Mouse (Mus musculus) adipose tissue, adult 10 weeks (tissue): ENCODE measurements around the gene Mex3a. TPM values are rescaled to one million over a fixed set of nuclear protein-coding genes. Genes with fewer than 3 reads are reported as not detected.

Experiments used
- polyA plus RNA-seq: library from polyadenylated mRNA; stranded (reverse); fragments of 350-450 nt; fragmentation: Illumina TruSeq; extraction: RNeasy Lipid Tissue Mini Kit (QIAGEN cat#74804); gene quantifications from one replicate; pipeline ENCODE4 v1.2.3, GENCODE M21; 2014; ENCODE audit warnings: low read depth, low replicate concordance

Gene Mex3a
- 2.9 TPM for polyA plus RNA-seq

DNA sequence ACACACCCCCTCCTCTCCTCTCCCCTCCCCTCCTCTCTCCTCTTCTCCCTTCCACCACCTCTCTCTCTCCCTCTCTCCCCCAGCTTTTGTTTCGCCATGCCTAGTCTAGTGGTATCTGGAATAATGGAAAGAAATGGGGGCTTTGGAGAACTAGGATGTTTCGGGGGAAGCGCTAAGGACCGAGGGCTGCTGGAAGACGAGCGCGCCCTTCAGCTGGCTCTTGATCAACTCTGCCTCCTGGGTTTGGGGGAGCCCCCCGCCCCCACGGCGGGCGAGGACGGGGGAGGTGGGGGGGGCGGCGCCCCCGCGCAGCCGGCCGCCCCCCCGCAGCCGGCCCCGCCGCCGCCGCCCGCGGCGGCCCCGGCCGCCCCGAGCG lies at the start of gene Mex3a:
Gene Mex3a (plus strand): TSS at position 97 of the 376 bp plus-strand sequence.

DNA sequence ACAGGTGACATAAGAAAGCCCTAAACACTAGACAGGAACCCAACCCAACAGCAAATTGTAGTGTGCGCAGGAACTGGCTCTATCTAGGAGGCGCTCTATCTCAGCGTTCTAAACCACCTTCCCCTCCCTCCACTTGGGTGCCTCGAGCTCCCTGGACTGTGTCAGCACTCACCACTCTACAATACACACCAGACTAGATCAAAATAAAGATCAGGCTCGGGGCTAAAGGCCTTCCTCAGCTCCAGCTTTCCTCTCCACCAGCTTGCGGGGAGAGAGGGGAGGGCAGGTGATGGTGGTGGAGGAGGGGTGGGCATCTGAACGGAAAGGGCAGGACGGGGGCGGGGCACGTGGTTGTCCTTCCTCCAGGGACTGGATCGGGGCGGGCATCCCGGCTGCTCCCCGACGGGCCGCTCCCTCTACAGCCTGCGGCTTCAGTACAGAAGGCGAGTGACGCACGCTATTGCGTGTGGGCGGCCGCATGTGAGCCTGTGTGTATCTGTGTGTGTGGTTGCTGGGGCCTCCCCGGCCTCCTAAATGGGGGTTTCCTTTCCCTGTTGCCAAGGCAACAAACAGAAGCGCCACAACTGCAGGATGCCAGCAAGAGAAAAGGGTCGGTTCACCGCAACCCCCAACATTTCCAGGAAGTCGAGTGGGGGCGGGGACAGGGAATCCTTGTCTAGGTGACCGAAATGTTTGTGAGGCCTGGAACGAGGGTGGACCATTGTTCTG lies 22.3 kb upstream of the Mex3a start, which contains the start of gene Lmna:
Gene Lmna (minus strand): TSS at position 265 of the 729 bp plus-strand sequence.

DNA sequence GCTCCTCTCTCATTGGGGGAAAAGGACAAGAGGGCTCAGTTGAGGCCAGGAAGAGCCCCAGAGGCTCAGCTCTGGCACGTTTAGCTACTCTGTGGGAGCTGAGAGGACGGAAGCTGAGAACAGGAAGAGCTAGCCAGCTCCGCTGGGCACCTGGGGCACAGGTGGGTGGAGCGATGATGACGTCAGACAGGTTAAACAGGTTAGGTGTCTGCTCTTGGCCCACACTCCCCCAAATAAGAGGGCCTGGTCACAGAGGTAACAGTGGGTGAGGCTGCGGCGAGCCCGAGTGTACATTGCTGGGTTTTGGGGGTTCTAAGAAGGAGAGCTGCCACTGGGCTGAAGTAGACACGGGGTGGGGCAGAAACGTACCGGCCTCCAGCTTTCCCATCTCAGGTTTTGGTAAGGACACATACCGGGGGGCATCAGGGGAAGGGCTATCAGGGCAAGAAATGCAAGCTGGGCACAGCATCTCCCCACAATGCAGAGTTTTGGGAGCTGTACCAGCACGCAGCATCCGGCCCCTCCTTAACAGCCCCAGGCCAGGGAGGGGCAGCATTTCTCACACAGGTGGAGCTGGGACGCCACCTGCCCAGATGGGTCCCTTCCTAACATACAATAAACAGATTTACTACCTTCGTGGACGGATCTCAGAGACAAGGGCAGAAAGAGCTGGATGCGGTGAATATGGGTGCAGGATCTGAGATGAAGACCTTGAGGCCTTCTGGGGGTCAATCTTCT lies 16.2 kb downstream of the Mex3a start, which contains the start of gene Rab25:
Gene Rab25 (minus strand): TSS at position 121 of the 738 bp plus-strand sequence.

DNA sequence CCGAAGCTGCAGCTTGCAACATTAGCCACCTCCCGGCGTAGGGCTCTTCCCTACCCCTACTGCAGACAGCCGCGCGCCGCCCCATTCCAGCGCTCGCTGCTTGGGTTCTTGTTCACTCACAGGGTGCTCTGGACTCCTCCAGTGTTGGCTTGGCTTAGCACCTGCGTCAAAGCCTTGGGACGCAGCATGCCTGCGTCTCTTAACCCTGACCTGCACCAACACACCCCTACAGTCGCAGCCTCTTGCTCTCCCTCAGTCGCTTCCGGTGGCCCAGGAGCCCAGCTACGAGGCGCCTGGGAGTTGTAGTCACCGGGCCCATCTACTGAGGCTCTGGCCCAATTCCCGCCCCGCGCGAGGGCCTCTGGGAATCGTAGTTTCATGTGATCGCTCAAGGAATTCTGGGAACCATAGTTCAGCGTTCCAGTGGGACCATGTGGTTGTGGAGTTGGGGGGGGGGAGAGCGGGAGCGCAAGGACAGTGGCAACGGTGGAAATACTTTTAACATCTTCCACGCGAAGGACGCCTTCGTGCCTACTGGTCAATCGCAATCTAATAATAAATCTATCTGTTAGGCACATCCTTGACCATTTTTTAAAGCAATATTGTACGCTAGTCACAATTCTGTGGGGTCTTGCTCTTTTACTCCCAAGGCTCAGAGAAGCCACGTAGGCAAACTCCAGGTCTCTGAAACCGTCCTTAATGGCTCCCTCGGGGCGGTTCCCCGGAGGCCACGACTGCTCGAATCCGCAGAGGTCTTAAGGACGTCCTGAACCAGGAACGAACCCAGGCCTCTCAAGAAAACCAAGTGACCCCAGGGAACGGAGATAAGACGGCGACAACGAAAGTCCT lies 20.7 kb downstream of the Mex3a start, which contains the start of gene Lamtor2:
Gene Lamtor2 (minus strand): TSS at position 399 of the 849 bp plus-strand sequence.

DNA sequence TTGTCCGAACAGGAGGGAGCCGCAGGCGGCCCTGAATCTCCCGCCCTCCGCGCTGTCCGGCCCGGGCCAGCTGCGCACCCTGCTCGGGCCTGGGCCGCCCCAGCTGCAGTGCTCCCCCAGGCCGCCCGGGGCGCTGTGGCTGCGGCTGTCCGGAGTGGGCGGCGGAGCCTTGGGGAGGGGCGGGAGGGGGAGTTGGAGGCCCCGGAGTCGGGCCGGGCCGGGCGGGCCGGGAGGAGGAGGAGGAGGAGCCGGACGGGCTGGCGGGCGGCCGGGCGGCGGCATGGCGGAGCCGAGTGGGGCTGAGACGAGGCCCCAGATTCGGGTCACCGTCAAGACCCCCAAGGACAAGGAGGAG lies 21.3 kb downstream of the Mex3a start, which contains the start of gene Ubqln4:
Gene Ubqln4 (plus strand): TSS at position 234 of the 355 bp plus-strand sequence.

DNA sequence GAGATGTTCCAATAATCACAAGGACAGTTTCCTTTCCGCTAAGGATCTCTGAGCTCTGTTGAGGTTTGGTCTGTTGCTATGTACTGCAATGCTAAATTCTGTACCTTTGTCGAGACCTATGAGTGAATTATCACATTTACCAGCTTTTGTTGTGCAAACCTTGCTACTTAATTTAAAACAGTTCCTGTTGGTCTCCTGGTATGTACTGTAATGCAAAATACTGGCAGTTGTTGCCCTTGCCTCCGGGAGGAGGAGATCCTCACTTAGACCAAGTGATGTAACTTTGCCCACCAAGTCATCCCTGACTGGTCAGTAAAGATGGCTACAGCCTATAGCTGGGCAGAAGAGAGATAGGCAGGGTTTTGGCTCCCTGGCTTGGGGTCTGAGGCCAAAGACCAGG lies 43.3 kb downstream of the Mex3a start, which contains the start of gene Ssr2:
Gene Ssr2 (plus strand): TSS at position 337 of the 400 bp plus-strand sequence.

Other genes with a start within 250 kb of the Mex3a start
- gene Gm38392, start 245.2 kb upstream of the Mex3a start, polyA plus RNA-seq = 1.2 TPM
- gene Tsacc, start 235.4 kb upstream of the Mex3a start, polyA plus RNA-seq = 19.4 TPM
- 122 TPM for gene Cct3, start 235.3 kb upstream of the Mex3a start, polyA plus RNA-seq
- 227 TPM for gene Glmp, start 207.4 kb upstream of the Mex3a start, polyA plus RNA-seq
- 7.7 TPM for gene Tmem79, start 196.2 kb upstream of the Mex3a start, polyA plus RNA-seq
- 42.6 TPM for gene Smg5, start 196.1 kb upstream of the Mex3a start, polyA plus RNA-seq
- gene Paqr6, start 167.8 kb upstream of the Mex3a start, polyA plus RNA-seq = 5.8 TPM
- 173 TPM for gene Bglap3, start 159.7 kb upstream of the Mex3a start, polyA plus RNA-seq
- gene Bglap2, start 153.7 kb upstream of the Mex3a start, polyA plus RNA-seq = not detected
- gene Bglap, start 147.9 kb upstream of the Mex3a start, polyA plus RNA-seq = not detected
- gene Pmf1, start 122.1 kb upstream of the Mex3a start, polyA plus RNA-seq = 17.2 TPM
- 29.8 TPM for gene Slc25a44, start 107.3 kb upstream of the Mex3a start, polyA plus RNA-seq
- 101 TPM for gene Sema4a, start 71.2 kb upstream of the Mex3a start, polyA plus RNA-seq
- 75.5 TPM for gene Lmna, start 22.4 kb upstream of the Mex3a start, polyA plus RNA-seq
- gene Rab25, start 15.9 kb downstream of the Mex3a start, polyA plus RNA-seq = 66.8 TPM
- gene Lamtor2, start 20.7 kb downstream of the Mex3a start, polyA plus RNA-seq = 161 TPM
- 51.1 TPM for gene Ubqln4, start 21.4 kb downstream of the Mex3a start, polyA plus RNA-seq
- 239 TPM for gene Ssr2, start 43.5 kb downstream of the Mex3a start, polyA plus RNA-seq
- gene Arhgef2, start 73.6 kb downstream of the Mex3a start, polyA plus RNA-seq = 39.9 TPM
- gene Rxfp4, start 120.7 kb downstream of the Mex3a start, polyA plus RNA-seq = not detected
- gene Khdc4, start 153.4 kb downstream of the Mex3a start, polyA plus RNA-seq = 60.2 TPM
- gene Rit1, start 184.4 kb downstream of the Mex3a start, polyA plus RNA-seq = 39.1 TPM
- gene Syt11, start 242.8 kb downstream of the Mex3a start, polyA plus RNA-seq = 7.2 TPM